Mouse (Mus musculus): ENCODE results near the gene Prr19. TPM values are rescaled to one million over a fixed set of nuclear protein-coding genes. Genes with fewer than 3 reads are reported as not detected.

The Prr19 gene
- polyA plus RNA-seq, 1 experiment from 2014 or later: 3.1 TPM

GRCm38 (mm10) chr7:25297454-25298325 is 3.5 kb upstream of the Prr19 start, which contains the start of gene Pafah1b3:
Gene Pafah1b3 (minus strand): TSS chr7:25297986.
- H3K4me1 ChIP-seq (replicated peaks): peaks cover 36% of the 10 kb centered on the region
- no peaks in the 10 kb centered on the region for H3K9me3 ChIP-seq
- H3K4me2 ChIP-seq (replicated peaks): peak within 1 kb of the TSS; percentile 74
- under 1% methylated on average over 52 of the region's 52 CpGs for WGBS
- H3K36me3 ChIP-seq: peaks cover 35% of the 10 kb centered on the region
- H3K4me3 ChIP-seq (replicated peaks): peak within 1 kb of the TSS; percentile 90
- H3K27me3 ChIP-seq: no peaks in the 10 kb centered on the region; the same call in 1 of the 2 replicates
- peak; percentile 91 for ATAC-seq
- H3K9ac ChIP-seq (replicated peaks): peak within 1 kb of the TSS; percentile 97
- H3K27ac ChIP-seq: peak within 1 kb of the TSS; percentile 99

- Histone ChIP-seq H3K4me3 (replicated peaks) (no peak overlapping the region), H3K9ac (replicated peaks) (no peak overlapping the region), H3K36me3 (peaks cover 6% of the 10 kb centered on the region; the same call in 1 of the 2 replicates), H3K9me3 (no peaks in the 10 kb centered on the region), H3K4me1 (replicated peaks) (peaks cover 20% of the 10 kb centered on the region), H3K27me3 (peaks cover 12% of the 10 kb centered on the region), H3K27ac (no peak overlapping the region), H3K4me2 (replicated peaks) (no peak overlapping the region)
- WGBS: 76% methylated on average over 9 of the region's 9 CpGs
- ATAC-seq: no peak
Measured at GRCm38 (mm10) chr7:25303003-25303684, 1.9 kb downstream of the Prr19 start.

- Histone ChIP-seq H3K27ac (no peak overlapping the region), H3K9me3 (no peaks in the 10 kb centered on the region), H3K4me3 (replicated peaks) (no peak overlapping the region), H3K4me1 (replicated peaks) (peaks cover 15% of the 10 kb centered on the region), H3K36me3 (peaks cover 9% of the 10 kb centered on the region; the same call in 1 of the 2 replicates), H3K4me2 (replicated peaks) (no peak overlapping the region), H3K9ac (replicated peaks) (no peak overlapping the region), H3K27me3 (peaks cover 17% of the 10 kb centered on the region)
- WGBS: 84% methylated on average over 3 of the region's 3 CpGs
- no peak for ATAC-seq
Measured at GRCm38 (mm10) chr7:25303685-25304006, 2.4 kb downstream of the Prr19 start.

GRCm38 (mm10) chr7:25305481-25305880 is 4.3 kb downstream of the Prr19 start:
- peak overlapping the region; percentile 81 for H3K9ac ChIP-seq (replicated peaks)
- H3K36me3 ChIP-seq: peaks cover 14% of the 10 kb centered on the region; the same call in 1 of the 2 replicates
- no peak for ATAC-seq
- H3K27me3 ChIP-seq: peaks cover 20% of the 10 kb centered on the region
- 0% methylated on average over 2 of the region's 2 CpGs for WGBS
- H3K4me3 ChIP-seq (replicated peaks): peak overlapping the region; percentile 55
- peak overlapping the region; percentile 88 for H3K27ac ChIP-seq
- H3K4me1 ChIP-seq (replicated peaks): peaks cover 14% of the 10 kb centered on the region
- peak overlapping the region; percentile 73 for H3K4me2 ChIP-seq (replicated peaks)
- H3K9me3 ChIP-seq: no peaks in the 10 kb centered on the region

- peaks cover 14% of the 10 kb centered on the region; the same call in 1 of the 2 replicates for H3K36me3 ChIP-seq
- peak within 1 kb of the TSS; percentile 81 for H3K9ac ChIP-seq (replicated peaks)
- H3K4me2 ChIP-seq (replicated peaks): peak within 1 kb of the TSS; percentile 73
- no peaks in the 10 kb centered on the region for H3K9me3 ChIP-seq
- H3K4me1 ChIP-seq (replicated peaks): peaks cover 14% of the 10 kb centered on the region
- ATAC-seq: peak; percentile 82
- H3K27ac ChIP-seq: peak within 1 kb of the TSS; percentile 88
- H3K27me3 ChIP-seq: peaks cover 23% of the 10 kb centered on the region
- H3K4me3 ChIP-seq (replicated peaks): peak within 1 kb of the TSS; percentile 55
- under 1% methylated on average over 47 of the region's 47 CpGs for WGBS
Measured at GRCm38 (mm10) chr7:25305956-25306613, 4.9 kb downstream of the Prr19 start, which contains the start of gene Tmem145. Gene Tmem145 (plus strand): TSS chr7:25306106.

- no peaks in the 10 kb centered on the region for H3K9me3 ChIP-seq
- no peak; the same call in 1 of the 2 replicates for ATAC-seq
- H3K27ac ChIP-seq: peak overlapping the region; percentile 88
- H3K4me3 ChIP-seq (replicated peaks): peak overlapping the region; percentile 55
- H3K9ac ChIP-seq (replicated peaks): peak overlapping the region; percentile 81
- peaks cover 14% of the 10 kb centered on the region for H3K4me1 ChIP-seq (replicated peaks)
- H3K27me3 ChIP-seq: peaks cover 28% of the 10 kb centered on the region
- H3K36me3 ChIP-seq: peaks cover 16% of the 10 kb centered on the region
- H3K4me2 ChIP-seq (replicated peaks): peak overlapping the region; percentile 73
- 31% methylated on average over 2 of the region's 2 CpGs for WGBS
Measured at GRCm38 (mm10) chr7:25306614-25306996, 5.4 kb downstream of the Prr19 start.

- Histone ChIP-seq H3K4me3 (replicated peaks) (no peak overlapping the region), H3K4me1 (replicated peaks) (peaks cover 14% of the 10 kb centered on the region), H3K27me3 (peaks cover 50% of the 10 kb centered on the region), H3K27ac (no peak overlapping the region), H3K4me2 (replicated peaks) (no peak overlapping the region), H3K9ac (replicated peaks) (no peak overlapping the region), H3K9me3 (no peaks in the 10 kb centered on the region), H3K36me3 (peaks cover 21% of the 10 kb centered on the region)
- WGBS: 70% methylated on average over 17 of the region's 17 CpGs
- no peak for ATAC-seq
Measured at GRCm38 (mm10) chr7:25308702-25309318, 7.6 kb downstream of the Prr19 start.

GRCm38 (mm10) chr7:25309425-25309824 is 8.2 kb downstream of the Prr19 start:
- Histone ChIP-seq H3K27ac (no peak overlapping the region), H3K4me2 (replicated peaks) (no peak overlapping the region), H3K4me3 (replicated peaks) (no peak overlapping the region), H3K9ac (replicated peaks) (no peak overlapping the region), H3K4me1 (replicated peaks) (peaks cover 15% of the 10 kb centered on the region), H3K9me3 (no peaks in the 10 kb centered on the region), H3K27me3 (peaks cover 56% of the 10 kb centered on the region), H3K36me3 (peaks cover 21% of the 10 kb centered on the region)
- no peak for ATAC-seq
- 84% methylated on average over 9 of the region's 9 CpGs for WGBS

GRCm38 (mm10) chr7:25311193-25311592 is 10.0 kb downstream of the Prr19 start:
- WGBS: 78% methylated on average over 11 of the region's 11 CpGs
- H3K36me3 ChIP-seq: peaks cover 21% of the 10 kb centered on the region
- H3K9ac ChIP-seq (replicated peaks): no peak overlapping the region
- no peak overlapping the region for H3K4me3 ChIP-seq (replicated peaks)
- H3K27me3 ChIP-seq: peaks cover 71% of the 10 kb centered on the region
- H3K9me3 ChIP-seq: no peaks in the 10 kb centered on the region
- H3K4me2 ChIP-seq (replicated peaks): no peak overlapping the region
- no peak overlapping the region for H3K27ac ChIP-seq
- peaks cover 25% of the 10 kb centered on the region for H3K4me1 ChIP-seq (replicated peaks)
- ATAC-seq: no peak

GRCm38 (mm10) chr7:25313325-25313724 is 12.1 kb downstream of the Prr19 start:
- Histone ChIP-seq H3K4me3 (replicated peaks) (no peak overlapping the region), H3K4me2 (replicated peaks) (no peak overlapping the region), H3K27ac (no peak overlapping the region), H3K9ac (replicated peaks) (no peak overlapping the region), H3K9me3 (no peaks in the 10 kb centered on the region), H3K4me1 (replicated peaks) (peaks cover 33% of the 10 kb centered on the region), H3K27me3 (peaks cover 57% of the 10 kb centered on the region), H3K36me3 (peaks cover 15% of the 10 kb centered on the region; the same call in 1 of the 2 replicates)
- WGBS: 39% methylated on average over 7 of the region's 7 CpGs
- ATAC-seq: no peak

- no peak overlapping the region for H3K27ac ChIP-seq
- H3K9me3 ChIP-seq: no peaks in the 10 kb centered on the region
- H3K4me1 ChIP-seq (replicated peaks): peaks cover 38% of the 10 kb centered on the region
- ATAC-seq: no peak
- 1% methylated on average over 51 of the region's 51 CpGs for WGBS
- peak overlapping the region; percentile 73 for H3K4me3 ChIP-seq (replicated peaks)
- H3K4me2 ChIP-seq (replicated peaks): peak overlapping the region; percentile 66
- peaks cover 51% of the 10 kb centered on the region for H3K27me3 ChIP-seq
- H3K9ac ChIP-seq (replicated peaks): peak overlapping the region; percentile 62
- H3K36me3 ChIP-seq: peaks cover 10% of the 10 kb centered on the region; the same call in 1 of the 2 replicates
Measured at GRCm38 (mm10) chr7:25314606-25315305, 13.5 kb downstream of the Prr19 start.

All from midbrain, embryonic 13.5 days (tissue).